Mouse (Mus musculus): Measurements from ENCODE around the gene Kcnh5.

DNA sequence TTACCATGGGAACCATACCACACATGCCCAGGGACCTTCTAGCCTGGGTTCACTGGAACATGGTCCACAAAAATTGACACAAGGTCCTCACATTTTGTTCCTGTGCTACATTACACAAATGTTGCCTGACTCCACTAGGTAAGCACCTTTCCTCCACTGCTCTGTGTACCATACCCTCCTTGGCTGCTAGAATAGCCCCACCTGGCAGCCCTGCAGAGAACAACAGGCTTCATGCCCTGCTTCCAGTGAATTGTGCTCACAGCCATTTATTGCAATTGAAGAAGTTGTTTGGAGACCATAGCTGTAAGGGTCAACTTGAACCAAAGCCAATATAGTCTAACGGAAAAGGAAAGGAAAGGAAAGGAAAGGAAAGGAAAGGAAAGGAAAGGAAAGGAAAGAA lies 37.3 kb downstream of the Kcnh5 start:
- TF ChIP-seq CTCF (IDR thresholded peaks at IDR 0.05; ENCODE audit: extremely low read depth, insufficient read depth, low read length) (no peak), POLR2A (IDR thresholded peaks at IDR 0.05; ENCODE audit: extremely low read depth, insufficient read depth, low read length) (no peak)
